Mouse (Mus musculus) midbrain, embryonic 12.5 days (tissue): Measurements from ENCODE around the gene Ablim1. TPM values are rescaled to one million over a fixed set of nuclear protein-coding genes. Genes with fewer than 3 reads are reported as not detected.
A peak's percentile ranks its signal among the peaks of the same experiment; 100 is the strongest.

Source experiments
- ATAC-seq: fragments of 200-750 bp; cut with Nextera tagmentation; 2 replicates; pipeline ENCODE4 v1.8.0; 2017; ENCODE audit warnings: low read depth, moderate TSS enrichment, moderate library complexity; ENCODE audit not compliant: low FRiP score
- H3K27ac ChIP-seq: fragments of 300-500 bp; sonication (generic); replicated peaks from 2 replicates; pipeline ENCODE4 v1.5.1; 2016; ENCODE audit warnings: mild to moderate bottlenecking
- H3K27me3 ChIP-seq: fragments of 300-500 bp; sonication (generic); 2 replicates; pipeline ENCODE4 v1.6.1; 2016; ENCODE audit warnings: mild to moderate bottlenecking
- H3K36me3 ChIP-seq: fragments of 300-500 bp; sonication (generic); 2 replicates; pipeline ENCODE4 v1.6.1; 2016
- H3K4me1 ChIP-seq: fragments of 300-500 bp; sonication (generic); 2 replicates; pipeline ENCODE4 v1.6.1; 2016
- H3K4me2 ChIP-seq: fragments of 300-500 bp; sonication (generic); replicated peaks from 2 replicates; pipeline ENCODE4 v1.6.1; 2016; ENCODE audit warnings: mild to moderate bottlenecking, moderate library complexity
- H3K4me3 ChIP-seq: fragments of 300-500 bp; sonication (generic); 2 replicates; pipeline ENCODE4 v1.5.1; 2016; ENCODE audit warnings: mild to moderate bottlenecking
- H3K9ac ChIP-seq: fragments of 300-500 bp; sonication (generic); replicated peaks from 2 replicates; pipeline ENCODE4 v1.6.1; 2016; ENCODE audit warnings: mild to moderate bottlenecking, moderate library complexity
- H3K9me3 ChIP-seq: fragments of 300-500 bp; sonication (generic); 2 replicates; pipeline ENCODE4 v1.6.1; 2016; ENCODE audit warnings: mild to moderate bottlenecking
- WGBS: fragments of 180-500 bp; shearing (Covaris S2); methylation state at CpG from one replicate; pipeline ENCODE4 v1.1.7; 2016; 5-methylcytosine and 5-hydroxymethylcytosine counted together
- polyA plus RNA-seq: library from polyadenylated mRNA; unstranded; fragments of >200 nt; fragmentation: Nextera tagmentation; extraction: Ambion mirVana; gene quantifications from 2 replicates; pipeline ENCODE4 v1.2.1, GENCODE M21; 2016

Gene Ablim1
- polyA plus RNA-seq, 1 experiment from 2014 or later = 24.0 TPM

DNA sequence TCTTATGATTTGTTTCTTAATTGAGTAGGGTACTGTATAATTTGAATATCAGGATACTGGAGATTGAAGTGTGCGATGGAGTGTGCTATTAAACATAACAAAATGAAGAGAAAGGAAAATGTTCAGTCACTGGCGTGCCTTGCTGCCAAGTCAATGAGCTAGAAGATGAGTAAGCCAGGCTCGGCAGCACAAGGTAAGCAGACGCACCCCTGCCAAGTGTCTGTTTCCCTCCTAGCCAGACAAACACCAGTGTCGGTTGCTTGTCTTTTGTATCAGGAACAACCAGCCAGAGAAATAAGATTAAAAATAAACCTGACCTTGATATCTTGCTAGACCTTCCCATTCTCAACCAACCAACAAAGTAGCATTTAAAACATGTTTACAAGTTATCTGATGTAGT is 18.2 kb downstream of the Ablim1 start:
- Histone ChIP-seq H3K36me3 (no peaks in the 10 kb centered on the region), H3K4me1 (no peaks in the 10 kb centered on the region), H3K4me2 (no peak overlapping the region), H3K9me3 (no peaks in the 10 kb centered on the region), H3K27me3 (no peaks in the 10 kb centered on the region), H3K9ac (no peak overlapping the region), H3K27ac (no peak overlapping the region), H3K4me3 (no peak overlapping the region)
- ATAC-seq = no peak
- 85% methylated on average over 5 of the region's 5 CpGs for WGBS

DNA sequence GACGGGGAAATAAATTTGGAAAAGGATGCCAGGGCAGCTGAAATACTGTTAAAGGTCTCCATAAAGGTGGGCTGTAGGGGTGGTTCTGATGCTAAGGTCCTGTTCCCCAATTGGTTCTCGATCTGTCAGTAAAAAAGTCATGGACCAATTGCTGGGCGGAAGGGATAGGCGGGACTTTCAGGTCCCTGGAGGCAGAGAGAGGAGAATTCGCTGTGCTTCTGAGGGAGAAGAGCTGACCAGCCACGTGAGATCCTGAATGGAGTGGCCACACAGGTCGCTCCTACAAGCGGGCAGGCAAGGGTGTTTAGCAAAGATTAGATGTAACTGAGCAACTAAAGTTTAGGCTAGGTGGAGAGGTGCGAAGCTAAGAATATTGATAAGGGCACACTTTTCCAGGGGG is 19.2 kb downstream of the Ablim1 start:
- H3K9me3 ChIP-seq = no peaks in the 10 kb centered on the region
- no peak overlapping the region for H3K4me2 ChIP-seq
- ATAC-seq = no peak
- H3K9ac ChIP-seq = no peak overlapping the region
- H3K4me1 ChIP-seq = no peaks in the 10 kb centered on the region
- H3K27me3 ChIP-seq = no peaks in the 10 kb centered on the region
- 67% methylated on average over 9 of the region's 9 CpGs for WGBS
- no peak overlapping the region for H3K4me3 ChIP-seq
- no peaks in the 10 kb centered on the region for H3K36me3 ChIP-seq
- no peak overlapping the region for H3K27ac ChIP-seq

GRCm38 (mm10) chr19:57294356-57294755 is 20.4 kb downstream of the Ablim1 start:
- no peak for ATAC-seq
- H3K36me3 ChIP-seq = no peaks in the 10 kb centered on the region

DNA sequence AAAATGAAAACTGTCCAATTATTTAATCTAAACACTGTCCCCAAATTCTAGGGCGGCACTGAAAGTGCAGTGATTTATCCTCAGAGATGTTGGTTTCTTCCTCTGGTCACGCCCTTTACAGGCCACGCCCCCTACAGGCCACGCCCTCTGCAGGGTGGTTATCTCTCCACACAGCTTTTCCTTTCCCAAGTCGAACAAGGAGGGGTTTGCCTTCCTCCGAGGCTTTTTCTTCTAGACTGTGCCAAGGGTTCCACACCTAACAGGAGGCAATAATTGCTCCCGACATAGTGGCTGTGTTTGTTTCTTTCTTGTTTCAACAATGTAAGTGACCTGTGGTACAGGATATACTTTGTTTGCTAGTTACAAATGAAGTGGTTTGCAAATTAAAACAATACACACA is 21.0 kb downstream of the Ablim1 start:
- Histone ChIP-seq H3K27ac (no peak overlapping the region), H3K36me3 (no peaks in the 10 kb centered on the region), H3K27me3 (no peaks in the 10 kb centered on the region), H3K9ac (no peak overlapping the region), H3K9me3 (no peaks in the 10 kb centered on the region), H3K4me1 (no peaks in the 10 kb centered on the region), H3K4me3 (no peak overlapping the region), H3K4me2 (no peak overlapping the region)
- ATAC-seq = no peak
- 44% methylated on average over 7 of the region's 7 CpGs for WGBS

More at GRCm38 (mm10) chr19:57294356-57294755, 20.4 kb downstream of the Ablim1 start:
- Histone ChIP-seq H3K27me3 (no peaks in the 10 kb centered on the region), H3K4me3 (no peak overlapping the region), H3K27ac (no peak overlapping the region), H3K4me2 (no peak overlapping the region), H3K9ac (no peak overlapping the region), H3K9me3 (no peaks in the 10 kb centered on the region), H3K4me1 (no peaks in the 10 kb centered on the region)
- WGBS = 85% methylated on average over 4 of the region's 4 CpGs

DNA sequence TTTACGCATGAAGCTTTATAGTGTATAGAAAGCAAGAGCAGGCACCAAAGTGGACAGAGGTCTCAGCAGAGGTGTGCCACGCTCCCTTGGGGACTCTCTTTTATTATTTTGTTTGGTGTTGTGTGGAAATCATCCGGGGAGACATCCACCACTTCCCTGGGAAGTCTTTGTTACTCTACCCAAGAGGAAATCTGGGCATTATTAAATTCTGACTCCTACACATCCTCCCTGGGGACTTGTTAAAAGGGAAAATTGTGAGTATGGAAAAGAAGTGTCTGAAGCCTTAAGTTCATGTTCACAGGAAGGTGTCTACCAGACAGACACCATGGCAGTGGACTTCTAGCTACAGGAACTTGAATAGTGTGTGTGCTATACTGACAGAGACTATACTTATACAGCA is 31.4 kb downstream of the Ablim1 start:
- no peak overlapping the region for H3K4me3 ChIP-seq
- H3K4me2 ChIP-seq = no peak overlapping the region
- ATAC-seq = no peak
- no peak overlapping the region for H3K9ac ChIP-seq
- 78% methylated on average over 3 of the region's 3 CpGs for WGBS
- H3K9me3 ChIP-seq = no peaks in the 10 kb centered on the region
- H3K4me1 ChIP-seq = no peaks in the 10 kb centered on the region
- no peaks in the 10 kb centered on the region for H3K27me3 ChIP-seq
- H3K36me3 ChIP-seq = no peaks in the 10 kb centered on the region
- H3K27ac ChIP-seq = no peak overlapping the region

DNA sequence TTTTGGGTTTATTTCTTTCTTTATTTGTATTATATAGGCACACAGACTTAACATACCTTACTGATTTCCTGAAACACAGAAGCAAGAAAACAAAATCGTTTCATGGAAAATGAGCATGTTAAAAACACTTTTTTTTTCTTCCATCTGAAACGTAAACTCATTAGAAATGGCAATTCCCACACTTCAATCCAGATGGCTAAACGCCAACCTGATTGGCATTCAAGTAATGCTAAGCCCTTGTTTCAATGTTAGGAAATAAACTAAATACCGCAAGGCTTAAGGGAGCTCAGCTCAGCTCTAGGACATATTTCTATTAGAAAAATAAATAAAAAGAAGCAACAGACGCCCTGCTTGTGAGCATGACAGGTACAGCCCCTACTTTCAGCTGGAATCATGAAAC is 32.1 kb downstream of the Ablim1 start:
- Histone ChIP-seq H3K9ac (no peak overlapping the region), H3K27ac (no peak overlapping the region), H3K4me3 (no peak overlapping the region), H3K9me3 (no peaks in the 10 kb centered on the region), H3K4me2 (no peak overlapping the region), H3K27me3 (no peaks in the 10 kb centered on the region), H3K36me3 (no peaks in the 10 kb centered on the region), H3K4me1 (no peaks in the 10 kb centered on the region)
- ATAC-seq = no peak
- WGBS = 57% methylated on average over 5 of the region's 5 CpGs

- WGBS = 87% methylated on average over 4 of the region's 4 CpGs
- H3K36me3 ChIP-seq = no peaks in the 10 kb centered on the region
- ATAC-seq = no peak
- no peak overlapping the region for H3K27ac ChIP-seq
- H3K9me3 ChIP-seq = no peaks in the 10 kb centered on the region
- H3K27me3 ChIP-seq = peaks cover 2% of the 10 kb centered on the region
- no peak overlapping the region for H3K4me3 ChIP-seq
- H3K4me1 ChIP-seq = peaks cover 11% of the 10 kb centered on the region
- no peak overlapping the region for H3K9ac ChIP-seq
- H3K4me2 ChIP-seq = no peak overlapping the region
These were observed 35.1 kb downstream of the Ablim1 start for GRCm38 (mm10) chr19:57279666-57280065.

- WGBS = 67% methylated on average over 8 of the region's 8 CpGs
- Histone ChIP-seq H3K9me3 (no peaks in the 10 kb centered on the region), H3K27ac (no peak overlapping the region), H3K4me1 (peaks cover 16% of the 10 kb centered on the region), H3K9ac (no peak overlapping the region), H3K36me3 (no peaks in the 10 kb centered on the region), H3K4me3 (no peak overlapping the region), H3K27me3 (peaks cover 16% of the 10 kb centered on the region), H3K4me2 (no peak overlapping the region)
- no peak for ATAC-seq
These were observed 36.5 kb downstream of the Ablim1 start for GRCm38 (mm10) chr19:57278263-57278662.

DNA sequence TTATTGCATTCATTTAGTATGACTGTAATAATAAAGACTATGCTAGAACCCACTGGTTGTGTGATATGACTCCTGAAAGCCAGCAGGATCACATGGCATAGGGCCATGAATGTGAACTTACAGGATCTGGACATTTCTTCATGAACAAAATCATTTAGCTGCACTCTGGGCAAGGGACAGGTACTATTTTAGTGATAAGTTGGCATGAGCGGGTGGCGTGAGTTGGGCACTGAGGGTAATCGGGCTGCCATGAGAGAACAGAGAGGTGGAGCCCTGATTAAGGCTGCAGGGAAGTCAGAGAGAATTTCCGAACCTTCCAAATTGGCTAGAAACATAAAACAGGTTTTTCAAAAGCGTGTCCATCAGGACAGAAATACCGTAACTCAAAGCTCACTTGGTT is 37.7 kb downstream of the Ablim1 start:
- ATAC-seq = no peak
- Histone ChIP-seq H3K4me3 (no peak overlapping the region), H3K36me3 (no peaks in the 10 kb centered on the region), H3K9me3 (no peaks in the 10 kb centered on the region), H3K27me3 (peaks cover 21% of the 10 kb centered on the region), H3K4me2 (no peak overlapping the region), H3K9ac (no peak overlapping the region), H3K4me1 (peaks cover 16% of the 10 kb centered on the region), H3K27ac (no peak overlapping the region)
- WGBS = 79% methylated on average over 6 of the region's 6 CpGs

- H3K4me3 ChIP-seq = no peak overlapping the region
- peaks cover 21% of the 10 kb centered on the region for H3K27me3 ChIP-seq
- no peaks in the 10 kb centered on the region for H3K9me3 ChIP-seq
- ATAC-seq = no peak
- no peak overlapping the region for H3K9ac ChIP-seq
- peaks cover 17% of the 10 kb centered on the region for H3K4me1 ChIP-seq
- 59% methylated on average over 15 of the region's 15 CpGs for WGBS
- H3K27ac ChIP-seq = no peak overlapping the region
- no peaks in the 10 kb centered on the region for H3K36me3 ChIP-seq
- peak overlapping the region; percentile 0; the same call in 1 of the 2 replicates for H3K4me2 ChIP-seq
These were observed 39.4 kb downstream of the Ablim1 start for GRCm38 (mm10) chr19:57275166-57275953.

DNA sequence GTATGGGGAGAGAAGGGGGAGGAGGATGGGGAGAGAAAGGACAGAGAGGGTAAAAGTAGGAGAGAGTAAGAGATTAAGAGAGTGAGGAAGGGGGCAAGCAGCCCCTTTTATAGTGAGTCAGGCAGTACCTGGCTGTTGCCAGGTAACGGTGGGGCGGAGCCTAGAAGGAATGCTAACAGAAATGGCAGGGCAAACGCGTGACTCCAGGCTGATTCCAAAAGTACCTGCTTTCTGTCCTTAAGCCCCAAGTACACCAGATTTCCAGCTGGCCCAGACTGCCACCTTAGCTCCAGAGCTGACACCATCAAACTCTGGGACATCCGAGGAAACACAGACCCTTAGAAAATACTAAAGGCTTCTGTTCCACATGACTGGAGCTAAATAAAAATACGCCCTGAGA is 40.0 kb downstream of the Ablim1 start:
- peak overlapping the region; percentile 0; the same call in 1 of the 2 replicates for H3K4me2 ChIP-seq
- 26% methylated on average over 6 of the region's 6 CpGs for WGBS
- no peak overlapping the region for H3K9ac ChIP-seq
- H3K36me3 ChIP-seq = no peaks in the 10 kb centered on the region
- no peak overlapping the region for H3K4me3 ChIP-seq
- H3K9me3 ChIP-seq = no peaks in the 10 kb centered on the region
- H3K27ac ChIP-seq = no peak overlapping the region
- ATAC-seq = no peak
- H3K4me1 ChIP-seq = peaks cover 24% of the 10 kb centered on the region
- H3K27me3 ChIP-seq = peaks cover 21% of the 10 kb centered on the region

DNA sequence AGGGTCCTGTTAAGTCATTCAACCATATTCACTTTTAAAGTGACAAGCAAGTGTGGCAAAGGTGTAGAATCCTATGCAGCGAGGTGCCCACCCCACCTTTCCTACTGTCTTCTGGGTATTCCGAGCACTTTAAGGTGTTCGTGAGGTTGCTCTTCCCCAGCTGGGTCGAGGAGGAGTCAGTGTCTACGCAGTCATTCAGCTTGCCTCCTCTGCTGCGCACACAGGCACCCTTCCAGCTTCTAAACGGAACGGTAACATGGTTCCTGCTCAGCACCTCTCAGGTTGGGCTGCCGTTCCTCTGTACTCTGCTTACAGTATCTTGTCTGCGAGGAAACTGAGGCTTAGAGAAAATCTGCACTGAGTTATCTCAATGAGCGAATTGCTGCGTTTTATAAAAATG is 40.4 kb downstream of the Ablim1 start:
- Histone ChIP-seq H3K27ac (no peak overlapping the region), H3K9ac (no peak overlapping the region), H3K4me3 (no peak overlapping the region), H3K4me2 (0 out of 2 replicates have a peak overlapping the region, but pooled peaks have one; percentile 0), H3K4me1 (peaks cover 28% of the 10 kb centered on the region), H3K27me3 (peaks cover 21% of the 10 kb centered on the region), H3K36me3 (no peaks in the 10 kb centered on the region), H3K9me3 (no peaks in the 10 kb centered on the region)
- ATAC-seq = no peak
- 53% methylated on average over 12 of the region's 12 CpGs for WGBS
